Mouse (Mus musculus) brain, adult 2 months (tissue): ENCODE results near the gene Rab11a.
"Not testable (repeated sequence)": the region's sequence is repeated elsewhere in the genome, so short reads cannot be mapped to it uniquely, and the experiment has no call there.

Experiments
- DNase-seq: peaks from one replicate; pipeline ENCODE4 v3.0.0; 2011; ENCODE audit warnings: low read depth, low spot score

The Rab11a gene

DNA sequence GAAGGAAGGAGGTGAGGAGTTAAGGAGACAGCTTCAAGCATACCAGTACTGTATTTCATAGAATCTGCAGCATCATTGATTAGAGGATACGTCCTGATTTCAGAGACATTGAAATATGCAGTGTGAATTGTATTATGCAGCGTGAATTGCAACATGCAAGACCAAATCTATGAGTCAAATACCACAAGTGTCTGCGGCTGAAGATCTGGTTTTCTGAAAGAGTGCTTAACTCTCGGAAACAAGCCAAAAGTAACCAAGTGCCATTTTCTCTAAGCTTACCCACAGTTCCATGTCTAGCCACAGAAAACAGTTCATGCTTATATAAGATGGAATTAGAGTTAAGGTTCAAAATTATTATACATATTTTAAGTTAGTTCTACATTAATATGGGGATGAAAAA is 10.2 kb upstream of the Rab11a start:
- DNase-seq: no peak

DNA sequence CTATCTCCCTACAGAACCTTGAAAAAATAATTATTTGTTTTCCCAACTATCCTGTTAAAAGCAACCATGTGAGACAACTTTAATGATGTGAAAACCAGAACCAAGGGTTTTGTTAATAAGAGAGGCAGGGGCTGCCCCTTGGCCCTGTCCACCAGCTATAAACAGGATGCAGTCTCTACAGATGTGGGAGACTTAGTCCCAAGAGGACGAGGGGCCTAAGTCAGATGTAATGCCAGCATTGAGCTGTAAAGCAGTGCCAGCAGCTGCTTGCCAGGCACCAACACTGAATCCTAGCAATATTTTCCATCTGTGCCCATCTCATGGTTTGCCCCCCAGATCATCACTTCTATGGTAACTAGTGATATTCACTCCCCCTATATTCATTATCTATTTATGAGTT is 4.9 kb upstream of the Rab11a start:
- DNase-seq: no peak

DNA sequence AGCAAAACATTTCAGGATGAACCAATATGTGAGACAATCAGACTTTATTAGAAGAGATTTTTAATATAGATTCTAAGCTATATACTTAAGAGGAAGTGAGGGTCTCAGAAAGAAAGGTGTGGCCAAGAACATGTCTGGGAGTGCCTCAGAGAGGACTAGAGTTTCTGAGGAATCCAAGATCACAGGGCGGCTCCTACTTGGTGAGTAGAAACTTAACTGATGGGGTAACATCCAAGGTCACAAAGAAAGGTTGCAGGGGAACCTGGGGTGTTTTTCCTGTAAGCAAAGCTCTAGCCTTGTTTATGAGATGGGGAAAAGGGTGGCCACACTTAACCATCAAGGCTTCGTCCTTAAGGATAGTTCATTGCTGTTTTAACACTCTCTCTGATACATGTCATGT is 1.4 kb upstream of the Rab11a start:
- no peak for DNase-seq

DNA sequence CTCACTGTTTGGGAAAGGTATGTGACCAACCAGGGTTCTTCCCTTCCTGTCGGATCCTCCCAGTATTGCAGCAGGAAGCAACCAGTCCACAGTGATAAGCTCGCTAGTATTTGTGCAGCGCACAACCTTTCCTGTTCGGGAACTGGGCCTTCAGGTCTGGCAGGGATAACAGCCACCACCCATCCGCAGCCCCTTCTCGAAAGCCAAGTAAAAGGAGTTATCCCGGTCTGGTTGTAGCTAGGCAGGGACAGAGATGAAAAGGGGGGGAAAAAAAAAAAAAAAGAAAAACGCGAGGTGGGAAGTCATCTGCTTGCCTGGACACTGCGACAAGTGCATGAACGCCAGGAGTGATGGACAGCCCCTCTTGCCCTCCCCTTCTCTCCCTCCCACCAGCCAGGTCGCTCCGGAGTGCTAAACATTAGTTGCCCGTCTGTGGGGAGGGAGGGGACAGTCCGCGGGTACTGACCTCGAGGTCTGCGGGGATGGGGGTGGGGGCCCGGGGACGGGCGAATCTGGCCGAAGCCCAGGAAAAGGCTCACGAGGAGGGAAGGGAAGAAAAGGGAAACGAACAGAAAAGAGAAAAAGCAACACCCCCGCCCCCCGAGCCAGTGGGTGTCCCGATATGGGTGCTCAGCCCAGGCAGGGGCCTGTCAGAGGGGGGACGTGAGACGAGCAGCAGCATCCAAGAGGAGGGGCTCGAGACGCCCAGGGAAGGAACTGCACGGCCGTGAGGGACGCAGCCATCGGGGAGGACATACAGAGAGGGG is 736 bp downstream of the Rab11a start:
- DNase-seq: peak; percentile 78

DNA sequence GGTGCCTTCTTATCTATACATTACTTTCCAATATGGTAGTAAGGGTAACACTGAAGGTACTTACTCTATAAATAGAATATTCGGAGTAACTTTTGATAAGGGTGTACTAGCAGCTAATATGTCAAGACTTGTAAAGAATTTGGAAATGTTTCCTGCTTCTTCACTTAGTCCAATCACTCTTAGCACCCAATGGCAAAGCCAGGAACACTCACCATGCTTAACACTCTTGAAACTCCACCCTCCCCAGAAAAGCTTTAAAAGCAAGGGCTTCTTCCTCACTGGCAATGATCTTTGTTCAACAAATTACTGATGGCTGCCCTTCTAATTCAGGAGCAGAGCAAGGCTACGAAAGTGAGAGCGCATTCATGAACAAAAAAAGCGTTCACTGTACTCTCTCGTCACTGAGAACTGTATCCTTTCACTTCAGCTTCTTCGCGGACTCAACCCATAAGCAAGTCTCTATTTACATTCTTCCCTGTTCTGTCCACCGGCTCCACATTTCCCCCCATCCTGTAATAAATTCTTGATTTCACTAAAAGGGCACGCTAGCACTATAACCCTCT is 1.4 kb downstream of the Rab11a start:
- no peak for DNase-seq

DNA sequence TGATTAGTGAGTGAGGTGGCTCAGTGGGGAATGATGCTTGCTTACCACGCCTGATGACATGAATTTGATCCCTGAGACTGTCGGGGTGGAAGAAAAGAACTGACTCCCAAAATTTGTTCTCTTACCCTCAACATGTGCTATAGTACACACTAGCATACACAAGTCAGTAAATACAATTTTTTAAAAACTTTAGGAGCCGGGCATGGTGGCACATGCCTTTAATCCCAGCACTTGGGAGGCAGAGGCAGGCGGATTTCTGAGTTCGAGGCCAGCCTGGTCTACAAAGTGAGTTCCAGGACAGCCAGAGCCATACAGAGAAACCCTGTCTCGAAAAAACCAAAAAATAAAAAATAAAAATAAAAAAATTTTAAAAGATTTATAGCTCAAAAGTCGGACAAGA is 2.6 kb downstream of the Rab11a start:
- not testable (repeated sequence) for DNase-seq

DNA sequence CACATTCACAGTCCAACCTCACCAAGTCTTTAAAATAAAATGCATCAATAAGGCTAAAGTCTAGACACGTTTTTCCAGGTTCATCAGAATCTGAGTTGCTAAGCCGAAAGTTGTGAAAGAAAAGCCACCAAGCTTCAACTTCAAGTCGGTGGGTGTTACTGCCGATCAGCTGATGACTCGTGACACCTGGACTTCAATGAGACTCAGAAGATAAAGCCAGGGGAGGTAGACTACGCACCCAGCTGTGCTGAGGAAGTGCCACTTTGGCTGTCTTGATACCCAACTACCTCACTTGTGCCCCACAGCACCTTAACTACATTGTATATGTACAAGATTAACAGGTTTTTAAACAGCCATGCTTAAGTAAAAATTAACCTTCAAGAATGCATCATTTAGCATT is 3.4 kb downstream of the Rab11a start:
- DNase-seq: no peak

DNA sequence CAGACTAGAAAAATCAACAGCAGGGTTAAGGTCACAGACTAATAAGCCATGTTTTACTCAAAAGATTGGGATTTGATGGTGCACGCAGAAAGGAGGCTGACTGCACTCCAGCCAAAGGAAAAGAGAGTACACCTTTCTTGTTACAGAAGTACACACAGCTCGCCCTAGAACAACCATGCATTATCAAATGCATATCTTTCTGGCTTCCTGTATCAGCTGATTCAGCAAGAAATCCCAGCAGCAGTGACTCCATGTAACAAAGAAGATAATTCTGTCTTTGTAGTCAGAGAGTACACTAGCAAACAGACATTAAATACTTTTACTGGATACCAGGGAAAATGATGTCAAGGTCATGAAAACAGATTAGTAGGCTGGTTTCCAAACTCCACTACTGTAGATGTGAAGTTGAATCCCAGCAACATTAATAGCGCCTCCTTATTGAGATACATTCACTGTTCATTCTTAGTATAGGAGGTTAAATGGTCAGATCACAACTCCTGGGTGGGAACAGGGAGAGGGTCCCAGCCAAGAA is 6.5 kb downstream of the Rab11a start:
- no peak for DNase-seq

DNA sequence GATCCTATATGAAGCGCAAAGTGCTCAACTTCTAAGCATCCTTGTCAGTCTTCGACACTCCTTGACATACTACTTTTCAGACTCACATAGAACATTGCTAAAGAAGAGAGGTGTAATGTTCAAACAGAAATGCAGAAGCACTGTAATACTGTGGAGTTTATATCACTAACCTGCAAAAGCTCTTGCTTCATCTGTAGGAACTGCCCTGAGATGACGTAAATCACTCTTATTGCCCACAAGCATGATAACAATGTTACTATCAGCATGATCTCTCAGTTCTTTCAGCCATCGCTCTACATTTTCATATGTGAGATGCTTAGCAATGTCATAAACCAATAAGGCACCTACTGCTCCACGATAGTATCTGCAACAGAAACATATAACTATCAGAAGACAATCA is 11.1 kb downstream of the Rab11a start:
- DNase-seq: no peak

DNA sequence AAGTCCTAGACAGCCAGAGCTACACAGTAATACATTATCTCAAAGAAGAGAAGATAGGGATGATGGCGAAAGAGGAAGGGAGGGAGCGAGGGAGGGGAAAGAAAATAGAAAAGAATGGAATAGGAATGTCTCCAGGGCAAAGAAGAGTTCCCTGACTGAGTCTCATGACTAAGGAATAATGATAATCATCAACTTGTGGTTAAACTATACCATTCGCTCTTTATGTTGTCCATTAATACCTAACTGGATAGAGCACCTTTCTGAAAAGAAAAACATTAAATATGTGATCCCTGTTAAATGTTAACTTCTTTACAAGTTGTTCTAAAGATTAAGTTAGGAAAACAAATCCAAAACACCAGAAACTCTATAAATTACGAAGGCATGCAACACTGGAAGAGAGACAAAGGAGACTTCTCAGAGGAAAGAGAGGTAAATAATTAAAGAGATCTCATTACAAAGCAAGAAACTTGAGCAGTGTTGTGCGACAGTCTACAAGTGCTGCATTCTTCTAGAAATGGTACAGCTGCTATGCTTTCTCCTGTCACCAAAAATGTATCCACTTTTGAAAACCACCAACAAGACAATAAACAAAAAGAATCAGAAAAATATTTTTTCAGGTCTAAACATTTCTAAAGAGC is 17.9 kb downstream of the Rab11a start:
- no peak for DNase-seq

DNA sequence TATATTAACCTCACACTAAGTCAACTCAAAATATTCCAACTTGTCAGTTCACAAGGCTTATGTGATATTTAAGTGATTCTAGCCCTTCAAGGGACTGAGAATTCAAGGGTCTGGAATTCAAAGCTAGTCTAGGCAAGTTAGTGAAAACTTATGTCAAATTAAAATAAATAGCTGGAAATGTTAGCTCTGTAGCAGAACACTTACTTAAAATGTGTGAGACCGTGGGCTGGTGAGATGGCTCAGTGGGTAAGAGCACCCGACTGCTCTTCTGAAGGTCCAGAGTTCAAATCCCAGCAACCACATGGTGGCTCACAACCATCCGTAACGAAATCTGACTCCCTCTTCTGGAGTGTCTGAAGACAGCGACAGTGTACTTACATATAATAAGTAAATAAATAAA is 27.3 kb downstream of the Rab11a start:
- DNase-seq: not testable (repeated sequence)

DNA sequence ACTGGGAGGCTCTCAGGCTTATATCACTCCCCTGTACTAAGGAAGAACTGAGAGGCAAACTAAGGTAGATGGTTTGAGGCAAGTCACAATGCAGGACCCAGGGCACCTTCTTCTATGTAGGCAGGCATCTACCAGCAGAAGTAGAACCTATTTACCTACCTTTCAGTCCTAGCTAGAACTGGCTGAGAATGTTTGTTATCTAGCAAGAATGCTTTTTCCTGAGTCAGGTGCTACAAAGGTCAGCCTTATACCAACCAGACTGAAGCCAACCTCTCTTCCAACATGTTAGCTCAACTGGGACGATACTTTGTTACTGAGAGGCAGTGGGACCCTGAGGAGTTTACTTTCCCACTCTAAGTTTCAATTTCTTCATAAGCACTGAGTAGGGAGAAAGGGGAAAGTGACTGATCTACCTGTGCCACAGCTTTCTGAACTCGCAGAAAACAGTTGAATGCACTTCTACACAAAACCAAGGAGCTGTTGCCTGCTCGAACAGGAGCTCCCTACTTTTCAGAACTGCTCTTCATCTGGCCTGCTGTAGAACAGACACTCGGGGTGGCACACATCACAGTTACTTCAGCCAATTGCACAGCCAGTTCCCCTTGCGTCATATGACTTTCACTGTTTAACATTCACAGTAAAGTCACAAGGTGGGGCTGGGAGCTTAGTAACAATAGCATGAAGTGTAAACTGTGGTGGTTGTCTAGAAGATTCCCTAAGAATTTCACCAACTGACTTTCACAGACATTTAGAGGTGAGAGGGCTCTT is 33.3 kb downstream of the Rab11a start:
- DNase-seq: no peak

DNA sequence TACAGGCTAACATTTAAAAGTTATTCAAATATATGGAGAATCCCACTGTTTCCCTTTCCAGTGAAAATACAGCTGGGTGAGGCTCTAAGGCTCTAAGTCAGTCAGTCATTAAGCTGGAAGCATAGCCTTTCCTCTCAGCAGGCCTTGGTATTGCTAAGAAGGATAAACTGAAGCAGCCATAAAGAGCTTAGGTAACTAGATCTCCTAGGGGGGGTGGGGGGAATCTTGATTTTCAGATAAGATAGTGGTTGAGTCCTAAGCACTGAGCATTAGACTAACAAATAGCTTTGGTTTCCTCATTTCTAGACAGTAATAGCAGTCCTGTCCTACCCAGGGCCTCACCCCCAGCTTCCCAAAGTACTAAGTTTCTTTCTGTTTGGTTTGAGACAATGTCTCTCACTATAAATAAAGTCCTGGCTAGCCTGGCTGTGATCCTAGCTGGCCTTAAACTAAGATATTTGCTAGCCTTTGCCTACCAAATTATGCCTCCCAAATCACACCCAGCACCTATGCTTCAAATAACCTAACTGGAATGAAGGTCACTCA is 34.1 kb downstream of the Rab11a start:
- DNase-seq: no peak

DNA sequence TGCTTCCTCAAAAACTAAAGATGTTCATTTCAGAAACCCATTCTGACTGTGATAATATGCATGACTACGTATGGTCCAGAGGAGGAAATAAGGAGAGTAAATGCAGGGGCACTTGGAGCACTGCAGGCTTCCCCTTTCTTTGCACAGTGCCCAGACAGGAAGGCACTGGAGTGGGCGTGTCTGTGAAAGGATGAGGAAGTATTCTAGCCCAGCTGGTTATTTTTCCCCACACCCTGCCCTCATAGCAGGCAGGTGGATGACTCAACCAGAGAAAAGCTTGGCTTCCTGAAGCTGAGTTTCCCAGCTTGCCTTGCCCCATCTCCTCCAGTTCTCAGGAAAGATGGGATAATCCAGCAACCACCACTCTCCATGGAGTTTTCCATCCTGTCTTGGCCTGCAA is 34.6 kb downstream of the Rab11a start:
- peak; percentile 80 for DNase-seq

DNA sequence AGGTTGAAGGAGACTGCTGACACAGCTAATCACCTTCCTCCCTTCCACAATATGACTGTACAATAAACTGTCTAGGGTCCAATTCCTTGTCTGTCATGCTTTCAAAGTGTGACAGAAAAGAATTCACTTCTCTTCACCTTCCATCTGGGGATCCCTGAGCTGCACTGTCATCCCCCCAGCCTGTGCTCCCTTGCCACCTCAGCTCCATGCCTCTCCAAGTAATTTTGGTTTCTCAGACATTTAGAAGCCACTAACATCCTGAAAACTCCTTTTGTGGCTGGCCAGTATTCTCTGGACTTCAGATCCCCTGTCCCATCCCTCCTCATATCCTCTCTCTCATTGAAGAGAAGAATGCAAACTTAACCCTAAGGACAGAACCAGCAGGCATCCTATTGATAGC is 35.2 kb downstream of the Rab11a start:
- no peak for DNase-seq

DNA sequence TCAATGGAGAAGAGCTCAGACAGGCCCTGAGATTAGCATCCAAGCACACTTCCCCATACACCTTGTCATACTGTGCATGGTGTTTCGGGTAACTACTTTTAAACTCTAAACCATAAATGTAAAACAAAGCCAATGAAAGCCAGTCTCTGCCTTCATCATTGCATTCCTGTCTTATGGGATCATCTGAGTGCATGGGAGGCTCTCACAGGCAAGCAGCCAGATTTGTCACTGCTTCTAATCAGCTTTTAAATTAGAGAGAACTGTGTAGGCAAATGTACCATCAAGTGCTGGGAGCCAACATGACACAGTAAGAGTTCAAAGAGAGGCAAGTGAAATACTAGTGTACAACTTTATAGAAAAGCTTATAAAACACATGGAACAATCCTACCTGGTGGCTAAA is 35.9 kb downstream of the Rab11a start:
- peak; percentile 82 for DNase-seq

DNA sequence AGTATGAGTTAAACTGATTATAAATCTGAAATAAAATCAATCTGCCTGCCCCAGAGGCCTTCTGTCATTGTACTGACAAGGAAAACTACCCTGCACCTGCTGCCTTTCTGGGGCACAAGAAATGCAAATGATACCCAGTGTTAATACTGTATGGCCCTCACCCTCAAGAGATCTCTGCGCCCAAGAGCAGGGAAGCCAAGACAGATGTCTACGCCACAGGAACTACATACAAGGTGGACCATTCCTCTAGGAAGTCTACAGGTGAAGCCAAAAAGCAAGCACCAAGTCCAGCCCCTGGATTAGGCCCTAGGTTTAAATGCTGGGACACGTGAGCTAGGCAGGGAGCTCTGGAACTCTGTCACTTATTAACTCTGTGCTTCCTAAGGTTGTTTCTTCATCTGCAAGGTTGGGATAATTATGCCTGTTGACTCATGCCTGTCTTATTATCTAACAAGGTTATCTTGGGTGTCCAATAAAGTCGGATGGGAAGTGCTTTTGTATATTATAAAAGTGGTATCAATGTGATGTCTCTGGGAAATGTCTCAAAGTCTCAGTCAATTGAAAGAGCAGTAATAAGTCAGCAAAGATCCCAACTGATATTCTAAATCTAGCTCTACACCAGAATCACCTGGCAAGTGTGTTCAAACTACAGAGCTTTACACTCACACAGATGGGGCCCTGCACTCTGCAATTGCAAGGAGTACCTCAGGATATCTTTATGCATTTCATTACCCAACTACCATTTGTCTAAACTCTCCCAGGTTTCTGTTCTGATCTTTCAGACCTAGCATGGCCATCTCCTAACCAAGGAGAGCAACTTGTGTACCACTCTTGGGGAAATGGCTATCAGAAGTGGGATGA is 36.9 kb downstream of the Rab11a start:
- no peak for DNase-seq

DNA sequence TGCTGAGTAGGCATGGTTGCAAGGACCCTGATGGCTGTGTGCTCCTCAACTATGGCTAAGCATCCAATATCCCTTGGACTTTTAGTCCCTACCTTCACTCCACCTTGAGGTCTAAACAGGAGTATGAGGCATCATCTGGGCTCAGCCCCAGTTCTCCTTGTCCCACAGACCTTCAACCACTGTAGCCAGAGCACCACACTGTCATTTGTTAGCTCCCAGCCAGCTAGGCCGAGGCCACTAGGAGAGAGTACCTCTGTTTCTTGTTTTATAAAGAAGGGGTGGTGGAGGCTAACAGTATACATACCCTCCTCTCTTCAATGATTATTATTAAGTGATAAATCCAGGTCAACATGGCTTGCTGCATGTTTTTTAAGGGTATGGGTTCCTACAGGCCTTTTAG is 39.0 kb downstream of the Rab11a start:
- no peak for DNase-seq

DNA sequence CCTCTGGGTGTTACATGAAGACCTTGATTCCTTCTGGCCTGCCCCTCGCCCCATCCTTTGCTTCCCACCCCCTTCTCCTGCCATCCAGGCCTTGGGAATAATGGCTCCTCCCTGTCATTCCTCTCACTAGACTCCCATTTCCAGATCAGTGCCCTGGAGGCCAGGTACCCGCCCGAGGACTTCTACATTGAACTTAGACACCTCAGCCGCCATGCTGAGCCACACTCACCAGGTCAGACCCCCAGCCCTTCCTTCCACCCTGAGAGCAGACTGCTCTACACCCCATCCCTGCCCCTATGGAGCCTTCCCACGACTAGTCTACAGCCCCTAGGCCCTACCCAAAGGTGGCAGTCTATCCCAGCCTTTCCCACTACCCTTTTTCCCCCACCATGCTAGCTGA is 39.9 kb downstream of the Rab11a start:
- no peak for DNase-seq

DNA sequence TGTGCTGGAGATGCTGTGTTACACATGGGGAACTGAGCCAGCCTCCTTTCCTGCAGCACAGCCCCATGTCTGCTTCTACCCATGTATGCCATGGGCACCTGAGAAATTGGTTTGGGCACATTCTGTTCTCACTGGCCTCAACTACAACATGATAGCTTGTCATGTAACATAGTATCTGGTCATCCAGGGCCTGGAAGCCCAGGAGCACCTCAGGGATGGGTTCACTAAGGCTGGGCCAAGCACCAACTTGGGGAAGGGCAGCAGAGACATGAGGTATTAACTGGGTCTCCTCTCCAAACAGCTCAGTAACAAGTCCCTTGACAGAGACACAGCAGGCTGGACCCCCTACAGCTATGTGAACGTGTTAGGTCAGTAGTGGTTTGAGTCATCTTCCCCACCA is 40.6 kb downstream of the Rab11a start:
- no peak for DNase-seq

DNA sequence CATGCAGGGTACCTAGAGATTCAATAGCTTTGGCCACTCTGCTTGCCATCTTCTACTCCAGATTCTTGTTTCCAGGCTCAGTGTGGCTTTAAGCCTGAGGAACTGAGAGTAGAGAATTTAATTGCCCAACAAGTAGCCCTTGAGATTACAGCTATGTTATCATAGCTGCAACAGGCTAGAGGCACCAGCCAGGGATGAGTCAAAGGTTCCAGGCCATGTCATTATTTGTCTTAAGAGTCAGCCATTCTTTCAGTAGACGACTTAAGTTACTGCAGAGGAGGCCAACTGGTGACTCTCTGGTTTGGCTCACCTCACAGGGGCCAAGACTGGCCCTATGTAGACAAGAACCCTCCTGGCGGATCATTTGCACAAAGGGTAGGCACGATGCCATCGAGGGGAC is 41.2 kb downstream of the Rab11a start:
- no peak for DNase-seq
